Mouse (Mus musculus) urinary bladder, adult 18-20 months (tissue): ENCODE measurements around the gene Mtrf1.
"Not testable (repeated sequence)": the region's sequence is repeated elsewhere in the genome, so short reads cannot be mapped to it uniquely, and the experiment has no call there.

Source experiments
- DNase-seq, 2 experiments: peaks; one replicate each; pipeline ENCODE4 v3.0.0; 2022; ENCODE audit warnings: low spot score in 2 of 2, mixed read lengths in 2 of 2

The Mtrf1 gene

GRCm38 (mm10) chr14:79397321-79398122 lies at the start of gene Mtrf1:
Gene Mtrf1 (plus strand): TSS chr14:79397772.
- DNase-seq = peak; percentile 43 to 61

DNA sequence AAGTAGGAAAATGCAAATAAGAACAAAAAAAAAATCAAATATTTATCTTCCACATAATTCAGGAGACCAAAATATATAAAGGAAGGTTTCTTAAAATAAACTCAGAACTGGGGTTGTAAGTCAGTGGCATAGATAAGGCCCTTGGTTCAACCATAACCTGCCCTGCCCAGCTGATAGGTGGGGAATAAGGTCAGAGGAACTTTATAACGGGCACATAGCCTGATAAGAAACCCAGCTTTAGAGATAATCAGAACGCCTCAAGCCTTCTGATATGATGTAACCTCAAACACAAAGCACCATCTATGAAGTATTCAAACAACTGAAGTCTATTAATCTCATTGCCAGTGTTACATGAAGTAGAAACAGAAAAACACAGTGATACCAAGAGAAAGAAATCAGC lies 39.5 kb upstream of the Mtrf1 start:
- DNase-seq = no peak

- no peak for DNase-seq
Observed at GRCm38 (mm10) chr14:79377041-79377440, 20.5 kb upstream of the Mtrf1 start.

DNA sequence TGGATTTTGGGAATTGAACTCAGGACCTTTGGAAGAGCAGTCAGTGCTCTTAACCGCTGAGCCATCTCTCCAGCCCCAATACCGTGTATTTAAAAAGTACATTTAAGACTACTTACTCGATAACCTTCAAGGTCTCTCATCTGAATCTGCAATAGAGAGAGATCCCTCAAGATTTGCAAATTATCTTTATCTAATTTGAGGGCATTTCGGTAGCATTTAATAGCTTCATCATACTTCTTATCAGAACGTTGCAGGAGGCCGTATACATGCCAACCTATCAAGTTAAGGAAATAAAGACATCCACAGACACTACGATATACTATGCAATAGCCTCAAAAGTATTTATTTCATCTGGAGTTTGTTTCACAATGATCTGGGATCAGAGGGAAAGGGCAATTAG lies 14.5 kb upstream of the Mtrf1 start:
- no peak for DNase-seq

DNA sequence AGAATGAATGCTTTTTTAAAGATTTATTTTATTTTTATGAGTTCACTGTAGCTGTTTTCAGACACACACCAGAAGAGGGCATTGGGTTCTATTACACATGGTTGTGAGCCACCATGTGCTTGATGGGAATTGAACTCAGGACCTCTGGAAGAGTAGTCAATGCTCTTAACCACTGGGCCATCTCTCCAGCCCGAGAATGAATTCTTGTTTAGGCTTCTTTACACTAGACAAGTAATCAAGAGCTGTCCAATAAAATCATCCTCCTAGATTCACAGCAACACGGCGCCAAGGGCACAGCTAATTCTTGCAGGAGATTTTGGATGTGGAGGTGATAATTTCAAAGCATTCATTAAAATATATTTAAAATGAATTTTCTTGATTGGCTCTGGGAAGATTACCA lies 9.3 kb upstream of the Mtrf1 start:
- no peak for DNase-seq

DNA sequence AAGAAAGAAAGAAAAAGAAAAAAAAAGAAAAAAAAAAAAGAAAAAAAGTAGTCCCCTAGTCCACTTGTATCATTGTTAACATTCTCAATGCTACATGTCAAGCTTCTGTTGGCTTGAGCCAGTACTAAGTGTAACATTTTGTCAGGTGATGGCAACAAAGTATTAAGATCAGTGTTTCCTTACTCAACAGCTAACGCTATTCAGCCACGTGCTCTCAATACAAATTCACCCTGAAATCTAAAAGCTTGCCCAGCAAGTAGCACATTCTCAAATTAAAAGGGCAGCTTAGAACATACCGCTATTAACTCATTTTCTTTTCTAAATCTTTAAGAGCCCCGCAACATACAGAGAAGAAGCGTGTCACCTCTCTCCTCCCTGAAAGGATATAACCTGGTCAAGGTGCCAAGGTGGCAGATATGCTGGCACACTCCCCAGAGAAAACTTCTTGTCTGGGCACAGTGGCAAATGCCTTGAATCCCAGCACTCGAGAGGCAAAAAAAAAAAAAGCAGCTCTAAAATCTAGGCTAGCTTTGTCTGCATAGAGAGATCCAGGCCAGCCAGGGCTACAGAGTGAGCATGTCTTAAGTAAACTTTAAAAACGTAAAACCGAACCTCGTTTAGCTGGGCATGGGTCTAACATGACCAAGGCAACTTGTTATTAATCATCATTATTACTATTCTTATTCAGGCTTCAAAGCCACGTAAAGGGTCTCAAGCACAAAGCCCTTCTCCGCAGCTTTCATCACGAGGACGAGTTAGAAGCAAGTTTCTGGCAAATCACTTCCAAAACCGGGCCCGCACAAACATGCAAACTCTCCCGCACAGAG lies 7.9 kb upstream of the Mtrf1 start:
- no peak for DNase-seq

DNA sequence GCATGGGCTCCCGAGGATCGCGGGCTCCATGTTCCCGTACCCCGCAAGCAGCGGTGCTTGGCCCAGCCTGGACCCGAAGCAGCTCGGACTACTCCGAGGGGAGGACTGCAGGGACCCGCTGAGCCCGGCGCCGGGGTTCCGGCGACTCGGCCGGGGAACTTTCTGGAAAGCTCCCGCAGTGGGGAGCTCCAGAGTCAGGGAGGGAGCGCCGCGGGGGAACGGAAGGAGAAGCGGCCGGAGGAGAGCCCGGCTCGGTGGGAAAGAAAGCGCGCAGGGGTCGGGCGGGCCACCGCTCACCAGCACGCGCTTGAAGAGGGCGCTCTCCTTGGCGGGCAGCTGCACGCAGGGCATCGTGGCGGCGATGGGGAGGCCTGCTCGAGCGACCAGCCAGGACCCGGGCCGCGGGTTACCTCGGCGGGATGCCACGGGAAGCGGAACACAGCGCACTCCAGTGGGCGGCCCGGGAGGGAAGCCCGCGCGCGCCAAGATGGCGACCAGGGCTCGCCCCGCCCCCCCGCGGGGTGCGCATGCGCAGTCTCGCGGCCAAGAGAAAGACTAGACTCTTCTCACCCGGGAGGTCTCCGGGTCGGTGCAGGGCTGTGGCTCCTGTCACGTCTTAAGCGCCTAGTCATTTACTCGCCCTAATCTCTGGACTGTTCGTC lies 7.2 kb upstream of the Mtrf1 start, which contains the start of gene Naa16:
Naa16 (minus strand) TSS at position 514 of the 662 bp plus-strand sequence.
- peak; percentile 90 to 95 for DNase-seq

- DNase-seq = no peak
Observed at GRCm38 (mm10) chr14:79393289-79393688, 4.3 kb upstream of the Mtrf1 start.

- DNase-seq = no peak
Observed at GRCm38 (mm10) chr14:79394564-79394963, 3.0 kb upstream of the Mtrf1 start.

- DNase-seq = no peak
Observed at GRCm38 (mm10) chr14:79407641-79408040, 10.1 kb downstream of the Mtrf1 start.

- no peak for DNase-seq
Observed at GRCm38 (mm10) chr14:79409278-79409830, 11.8 kb downstream of the Mtrf1 start.

DNA sequence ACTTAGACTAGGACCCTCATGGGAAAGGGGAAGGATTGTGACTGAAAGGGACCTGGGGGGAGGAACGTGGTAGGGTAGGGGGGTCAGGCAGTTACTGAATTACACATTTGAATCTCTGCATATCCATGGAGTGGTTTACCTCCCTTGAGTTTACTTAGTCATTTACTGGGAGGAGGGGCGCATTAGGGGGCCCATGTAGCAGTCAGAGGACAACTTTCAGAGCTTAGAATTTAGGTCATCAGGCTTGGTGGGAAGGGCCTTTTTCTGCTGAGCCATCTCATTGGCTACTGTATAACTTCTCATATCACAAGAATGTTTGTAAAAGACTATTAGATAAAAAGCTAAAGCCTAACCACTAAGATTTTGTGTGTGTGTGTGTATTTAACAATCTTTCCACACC lies 13.1 kb downstream of the Mtrf1 start:
- no peak for DNase-seq

DNA sequence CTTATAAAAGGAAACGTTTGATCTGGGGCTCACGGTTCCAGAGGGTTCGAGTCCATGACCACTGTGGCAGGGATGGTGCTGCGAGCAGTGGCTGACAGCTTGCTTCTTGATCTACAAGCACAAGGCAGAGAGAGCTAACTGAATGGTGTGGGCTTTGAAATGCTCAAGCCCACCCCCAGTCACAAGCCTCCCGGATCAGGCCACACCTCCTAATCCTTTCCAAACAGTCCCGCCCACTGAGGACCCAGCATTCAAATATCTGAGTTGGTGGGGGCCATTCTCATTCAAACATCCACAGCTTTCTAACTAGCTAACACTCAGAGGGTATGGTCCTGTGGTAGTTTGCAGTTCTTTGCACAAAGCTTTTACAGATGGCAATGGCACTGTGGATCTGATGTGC lies 15.5 kb downstream of the Mtrf1 start:
- DNase-seq = no peak

- DNase-seq = no peak
Observed at GRCm38 (mm10) chr14:79420083-79420685, 22.6 kb downstream of the Mtrf1 start.

DNA sequence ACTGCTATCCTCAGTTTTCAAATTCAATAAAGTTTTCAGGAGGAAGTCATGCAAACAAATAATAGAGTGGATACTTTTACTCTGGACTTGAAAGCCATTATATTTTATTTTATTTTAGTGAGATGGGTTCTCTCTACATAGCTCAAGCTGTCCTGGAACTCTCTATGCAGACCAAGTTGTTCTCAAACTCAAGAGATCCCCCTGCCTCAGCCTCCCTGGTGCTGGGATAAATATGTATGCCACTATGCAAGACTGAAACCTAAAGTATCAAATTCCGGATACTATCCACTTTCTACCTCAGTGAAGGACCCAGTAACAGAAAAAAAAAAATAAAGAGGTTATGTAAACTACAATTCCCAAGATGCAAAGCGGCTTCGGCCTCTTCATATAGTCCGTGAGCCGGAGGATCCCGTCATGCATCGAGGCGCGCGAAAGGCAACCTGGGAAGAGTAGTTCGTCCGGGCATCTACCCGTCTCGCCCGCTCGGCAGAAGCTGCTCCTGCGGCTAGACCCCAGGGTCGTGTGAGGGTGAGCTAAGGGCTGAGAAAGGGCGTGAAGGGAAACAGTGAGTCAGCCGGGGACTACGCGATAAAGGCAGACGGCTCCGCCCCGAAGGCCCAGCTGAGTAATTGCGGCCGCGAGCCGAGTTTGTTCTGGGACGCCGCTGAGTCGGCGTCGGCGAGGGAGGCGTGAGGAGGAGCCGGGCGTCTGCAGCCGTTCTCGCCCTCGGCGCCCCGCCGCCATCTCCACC lies 28.6 kb downstream of the Mtrf1 start, which contains the start of gene Kbtbd7:
Kbtbd7 (plus strand) TSS at position 533 of the 751 bp plus-strand sequence.
- DNase-seq = peak; percentile 90 to 96

DNA sequence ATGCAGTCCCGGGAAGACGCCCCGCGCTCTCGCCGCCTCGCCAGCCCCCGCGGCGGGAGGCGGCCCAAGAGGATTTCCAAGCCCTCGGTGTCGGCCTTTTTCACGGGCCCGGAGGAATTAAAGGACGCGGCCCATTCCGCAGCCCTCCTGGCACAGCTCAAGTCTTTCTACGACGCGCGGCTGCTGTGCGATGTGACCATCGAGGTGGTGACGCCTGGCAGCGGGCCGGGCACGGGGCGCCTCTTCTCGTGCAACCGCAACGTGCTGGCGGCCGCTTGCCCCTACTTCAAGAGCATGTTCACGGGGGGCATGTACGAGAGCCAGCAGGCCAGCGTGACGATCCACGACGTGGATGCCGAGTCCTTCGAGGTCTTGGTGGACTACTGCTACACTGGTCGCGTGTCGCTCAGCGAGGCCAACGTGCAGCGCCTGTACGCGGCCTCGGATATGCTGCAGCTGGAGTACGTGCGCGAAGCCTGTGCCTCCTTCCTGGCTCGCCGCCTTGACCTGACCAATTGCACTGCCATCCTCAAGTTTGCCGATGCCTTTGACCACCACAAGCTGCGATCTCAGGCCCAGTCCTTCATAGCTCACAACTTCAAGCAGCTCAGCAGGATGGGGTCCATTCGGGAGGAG lies 29.3 kb downstream of the Mtrf1 start:
- not testable (repeated sequence) for DNase-seq

DNA sequence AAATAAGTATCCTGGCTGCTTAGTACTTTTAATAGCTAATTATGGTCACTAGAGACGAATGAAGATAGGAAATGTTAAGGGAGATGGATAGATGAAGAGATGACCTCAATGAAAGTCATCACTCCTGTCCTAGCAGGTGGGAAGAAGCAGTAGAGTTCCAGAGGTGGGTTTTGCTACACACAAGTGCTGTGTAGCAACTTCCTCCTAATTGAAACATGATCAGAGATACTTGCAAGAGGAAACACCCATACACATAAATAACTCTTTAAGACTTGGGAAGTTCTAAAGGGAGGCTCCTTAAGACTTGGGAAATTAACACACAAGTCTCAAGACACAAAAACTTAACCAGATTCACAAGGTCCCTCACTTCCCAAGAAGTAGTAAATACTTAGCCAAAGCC lies 36.5 kb downstream of the Mtrf1 start:
- no peak for DNase-seq

- no peak for DNase-seq
Observed at GRCm38 (mm10) chr14:79440655-79441054, 43.1 kb downstream of the Mtrf1 start.

- no peak for DNase-seq
Observed at GRCm38 (mm10) chr14:79441441-79441840, 43.9 kb downstream of the Mtrf1 start.

GRCm38 (mm10) chr14:79444601-79445000 lies 47.0 kb downstream of the Mtrf1 start:
- no peak for DNase-seq
